Comparison of ENCODE assay signal across 7 mouse cellular contexts in genomic region chr9:47530922-47531850, GRCm38 (mm10). TPM values are rescaled to one million over a fixed set of nuclear protein-coding genes. Genes with fewer than 3 reads are reported as not detected.
DNase-seq lines count a peak whose midpoint lies in the region; ATAC-seq and TF ChIP-seq lines count a peak whose summit lies in the region.

No protein-coding gene starts in this region.

- no peaks in the 10 kb centered on the region for H3K36me3 ChIP-seq in embryonic facial prominence, embryonic 10.5 days (replicated peaks)
- no peaks in the 10 kb centered on the region for H3K36me3 ChIP-seq in limb, embryonic 13.5 days
- no peaks in the 10 kb centered on the region for H3K36me3 ChIP-seq in midbrain, embryonic 15.5 days (replicated peaks)
- no peaks in the 10 kb centered on the region for H3K36me3 ChIP-seq in stomach, postnatal 0 days (ENCODE audit: control insufficient read depth, insufficient read depth, low read length)

- peaks cover 44% of the 10 kb centered on the region for H3K4me1 ChIP-seq in embryonic facial prominence, embryonic 10.5 days
- peaks cover 30% of the 10 kb centered on the region for H3K4me1 ChIP-seq in limb, embryonic 13.5 days
- peaks cover 28% of the 10 kb centered on the region for H3K4me1 ChIP-seq in midbrain, embryonic 15.5 days
- peaks cover 5% of the 10 kb centered on the region; the same call in 1 of the 2 replicates for H3K4me1 ChIP-seq in stomach, postnatal 0 days (replicated peaks; ENCODE audit: control insufficient read depth, insufficient read depth)

- peak overlapping the region; percentile 93 for H3K27ac ChIP-seq in embryonic facial prominence, embryonic 10.5 days (replicated peaks)
- peak overlapping the region; percentile 35; the same call in 1 of the 2 replicates for H3K27ac ChIP-seq in limb, embryonic 13.5 days
- H3K27ac ChIP-seq in midbrain, embryonic 15.5 days = peak overlapping the region; percentile 93
- H3K27ac ChIP-seq in stomach, postnatal 0 days (replicated peaks) = peak overlapping the region; percentile 35

- TF ChIP-seq CTCF in stomach, postnatal 0 days (IDR thresholded peaks at IDR 0.05; ENCODE audit: low read depth) = peak; percentile 53

- H3K9me3 ChIP-seq in embryonic facial prominence, embryonic 10.5 days = no peaks in the 10 kb centered on the region
- no peaks in the 10 kb centered on the region for H3K9me3 ChIP-seq in limb, embryonic 13.5 days
- no peaks in the 10 kb centered on the region for H3K9me3 ChIP-seq in midbrain, embryonic 15.5 days
- H3K9me3 ChIP-seq in stomach, postnatal 0 days (ENCODE audit: control insufficient read depth, low read length) = no peaks in the 10 kb centered on the region

- H3K4me2 ChIP-seq in limb, embryonic 13.5 days (replicated peaks) = peak overlapping the region; percentile 96
- peak overlapping the region; percentile 87 for H3K4me2 ChIP-seq in midbrain, embryonic 15.5 days
- H3K4me2 ChIP-seq in stomach, postnatal 0 days (replicated peaks; ENCODE audit: low read depth) = peak overlapping the region; percentile 99

- no peak for ATAC-seq in limb, embryonic 13.5 days (ENCODE audit: low FRiP score, low read depth)
- ATAC-seq in midbrain, embryonic 15.5 days (replicated peaks) = peak; percentile 41
- no peak for ATAC-seq in stomach, postnatal 0 days (ENCODE audit: low FRiP score, low TSS enrichment)

- H3K9ac ChIP-seq in limb, embryonic 13.5 days = peak overlapping the region; percentile 81
- peak overlapping the region; percentile 74 for H3K9ac ChIP-seq in midbrain, embryonic 15.5 days
- H3K9ac ChIP-seq in stomach, postnatal 0 days (ENCODE audit: low read length) = peak overlapping the region; percentile 64

- under 1% methylated on average over 110 of the region's 110 CpGs for WGBS in embryonic facial prominence, embryonic 10.5 days
- WGBS in limb, embryonic 13.5 days = under 1% methylated on average over 99 of the region's 110 CpGs
- WGBS in midbrain, embryonic 15.5 days = under 1% methylated on average over 103 of the region's 110 CpGs
- under 1% methylated on average over 100 of the region's 110 CpGs for WGBS in stomach, postnatal 0 days

- H3K4me3 ChIP-seq in embryonic facial prominence, embryonic 10.5 days = peak overlapping the region; percentile 89
- peak overlapping the region; percentile 73 for H3K4me3 ChIP-seq in limb, embryonic 13.5 days
- peak overlapping the region; percentile 69 for H3K4me3 ChIP-seq in midbrain, embryonic 15.5 days
- peak overlapping the region; percentile 55 for H3K4me3 ChIP-seq in stomach, postnatal 0 days (ENCODE audit: low read depth, low read length)

- H3K27me3 ChIP-seq in embryonic facial prominence, embryonic 10.5 days (replicated peaks; ENCODE audit: low read depth, poor library complexity, severe bottlenecking) = peaks cover 19% of the 10 kb centered on the region
- H3K27me3 ChIP-seq in limb, embryonic 13.5 days = peaks cover 25% of the 10 kb centered on the region
- 0 out of 2 replicates have a peak, but pooled peaks cover 4% of the 10 kb centered on the region for H3K27me3 ChIP-seq in midbrain, embryonic 15.5 days (replicated peaks)
- no peaks in the 10 kb centered on the region for H3K27me3 ChIP-seq in stomach, postnatal 0 days (ENCODE audit: control insufficient read depth, insufficient read depth, low read length)

- DNase-seq in adrenal gland, postnatal 4 days (ENCODE audit: low spot score in 2 of 2) = peak; percentile 21 to 36
- peak; percentile 81 for DNase-seq in embryonic facial prominence, embryonic 10.5 days (ENCODE audit: low spot score)
- DNase-seq in heart, adult 18-20 months = peak; percentile 60 to 63
- DNase-seq in kidney, adult 18-20 months = peak; percentile 67
- peak; percentile 63 for DNase-seq in stomach, postnatal 0 days (ENCODE audit: low spot score)

- TF ChIP-seq EP300 in stomach, postnatal 0 days (optimal IDR thresholded peaks at IDR 0.05) = no peak

RNA-seq across cellular contexts. Expression of gene Cadm1, which starts 1.2 kb away (rescaled TPM):
- total RNA-seq in adrenal gland, postnatal 4 days (2021) = 10 to 100 TPM; 60.4 to 67.9 TPM
- 119 and 120 TPM in 2 replicates for polyA plus RNA-seq in embryonic facial prominence, embryonic 10.5 days (2016; fragmentation: Nextera tagmentation; extraction: Ambion mirVana)
- total RNA-seq in heart, adult 18-20 months (2021) = 1 to 10 TPM; 1.9 to 2.5 TPM
- 41.0 and 44.2 TPM in 2 replicates for polyA plus RNA-seq in limb, embryonic 13.5 days (2015; fragmentation: Nextera tagmentation; extraction: Ambion mirVana)
- polyA plus RNA-seq in midbrain, embryonic 15.5 days (2015; fragmentation: Nextera tagmentation; extraction: Ambion mirVana) = 263 and 275 TPM in 2 replicates
- 18.3 and 20.0 TPM in 2 replicates for polyA plus RNA-seq in stomach, postnatal 0 days (2015; fragmentation: Nextera tagmentation; extraction: Ambion mirVana)

Comparison
In these comparisons a context has a peak if more than half of its experiments do, and no peak if none do; other contexts are left out.
1. DNase-seq: peak in every context shown above with its lines; median percentile 81 in embryonic facial prominence, embryonic 10.5 days; 67 in kidney, adult 18-20 months; 63 in stomach, postnatal 0 days; 62 in heart, adult 18-20 months; 28 in adrenal gland, postnatal 4 days.
2. H3K27ac ChIP-seq: peak in every context shown above with its lines; median percentile 93 in embryonic facial prominence, embryonic 10.5 days; 93 in midbrain, embryonic 15.5 days; 35 in limb, embryonic 13.5 days; 35 in stomach, postnatal 0 days.